Mouse (Mus musculus): Measurements from ENCODE around the gene Surf2.

The Surf2 gene

GRCm38 (mm10) chr2:26914148-26914941 is 1.8 kb upstream of the Surf2 start:
- no peak for DNase-seq (ENCODE audit: low spot score in 2 of 2)

GRCm38 (mm10) chr2:26916738-26917137 is 571 bp downstream of the Surf2 start:
- DNase-seq (ENCODE audit: low spot score in 2 of 2) = no peak

GRCm38 (mm10) chr2:26919684-26920083 is 3.5 kb downstream of the Surf2 start:
- no peak for DNase-seq (ENCODE audit: low spot score in 2 of 2)

- no peak for DNase-seq (ENCODE audit: low spot score in 2 of 2)
Measured at GRCm38 (mm10) chr2:26920190-26920855, 4.2 kb downstream of the Surf2 start.

GRCm38 (mm10) chr2:26921784-26922183 is 5.6 kb downstream of the Surf2 start:
- no peak for DNase-seq (ENCODE audit: low spot score in 2 of 2)

- DNase-seq (ENCODE audit: low spot score in 2 of 2) = no peak
Measured at GRCm38 (mm10) chr2:26927745-26928476, 11.7 kb downstream of the Surf2 start.

- DNase-seq (ENCODE audit: low spot score in 2 of 2) = peak; percentile 67 to 74
Measured at GRCm38 (mm10) chr2:26930390-26930789, 14.2 kb downstream of the Surf2 start.

GRCm38 (mm10) chr2:26932473-26933303 is 16.5 kb downstream of the Surf2 start:
- DNase-seq (ENCODE audit: low spot score in 2 of 2) = peak in 1 of 2 experiments; percentile 42

GRCm38 (mm10) chr2:26933304-26934055 is 17.3 kb downstream of the Surf2 start, which contains the start of the genes Surf4 and Stkld1:
Surf4 (minus strand) TSS chr2:26933928.
Stkld1 (plus strand) TSS chr2:26934047.
- peak; percentile 97 for DNase-seq (ENCODE audit: low spot score in 2 of 2)

- peak in 1 of 2 experiments; percentile 33 for DNase-seq (ENCODE audit: low spot score in 2 of 2)
Measured at GRCm38 (mm10) chr2:26935286-26935685, 19.1 kb downstream of the Surf2 start.

GRCm38 (mm10) chr2:26936425-26936824 is 20.3 kb downstream of the Surf2 start:
- no peak for DNase-seq (ENCODE audit: low spot score in 2 of 2)

GRCm38 (mm10) chr2:26941539-26941938 is 25.4 kb downstream of the Surf2 start:
- DNase-seq (ENCODE audit: low spot score in 2 of 2) = no peak

GRCm38 (mm10) chr2:26943253-26943652 is 27.1 kb downstream of the Surf2 start:
- DNase-seq (ENCODE audit: low spot score in 2 of 2) = no peak

- DNase-seq (ENCODE audit: low spot score in 2 of 2) = no peak
Measured at GRCm38 (mm10) chr2:26950411-26950810, 34.2 kb downstream of the Surf2 start.

GRCm38 (mm10) chr2:26951346-26951905 is 35.3 kb downstream of the Surf2 start:
- DNase-seq (ENCODE audit: low spot score in 2 of 2) = no peak

- DNase-seq (ENCODE audit: low spot score in 2 of 2) = no peak
Measured at GRCm38 (mm10) chr2:26952193-26952592, 36.0 kb downstream of the Surf2 start.

- no peak for DNase-seq (ENCODE audit: low spot score in 2 of 2)
Measured at GRCm38 (mm10) chr2:26952866-26953265, 36.7 kb downstream of the Surf2 start.

- no peak for DNase-seq (ENCODE audit: low spot score in 2 of 2)
Measured at GRCm38 (mm10) chr2:26954735-26955395, 38.7 kb downstream of the Surf2 start.

GRCm38 (mm10) chr2:26956811-26957487 is 40.8 kb downstream of the Surf2 start:
- DNase-seq (ENCODE audit: low spot score in 2 of 2) = no peak

All from spleen, postnatal 36 days (tissue).